Mouse (Mus musculus): ENCODE results near the gene B3gnt5. TPM values are rescaled to one million over a fixed set of nuclear protein-coding genes. Genes with fewer than 3 reads are reported as not detected.
A peak's percentile ranks its signal among the peaks of the same experiment; 100 is the strongest.
"Not testable (repeated sequence)": the region's sequence is repeated elsewhere in the genome, so short reads cannot be mapped to it uniquely, and the experiment has no call there.

Gene B3gnt5
- 0.19 TPM in 1 of 2 replicates, not detected in the other for polyA plus RNA-seq (2012; rRNA removed)

DNA sequence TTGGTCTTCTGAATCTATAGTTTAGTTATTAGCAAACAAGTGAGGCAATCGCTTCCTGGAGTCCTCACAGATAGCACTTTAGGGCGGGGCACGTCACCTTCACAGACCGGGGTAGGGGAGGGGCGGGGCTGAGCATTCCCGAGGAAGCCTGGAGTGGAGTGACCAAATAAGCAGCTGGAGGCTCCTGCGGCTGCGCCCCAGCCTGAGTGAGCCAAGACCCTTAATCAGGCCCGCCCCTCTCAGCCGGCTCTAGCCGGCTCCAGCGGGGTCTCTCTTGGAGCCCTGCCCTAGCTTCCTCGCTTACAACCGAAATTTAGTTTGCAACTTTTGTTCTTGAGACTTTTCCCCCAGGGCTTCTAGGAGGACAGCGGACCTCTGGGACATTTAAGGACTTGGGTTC, at the start of gene B3gnt5:
Gene B3gnt5, plus strand, starts transcription at position 135 of the 400 bp plus-strand sequence.
- Histone ChIP-seq H3K4me3 (ENCODE audit: control insufficient read depth, low read depth, low read length) (peak within 1 kb of the TSS; percentile 84), H3K27me3 (ENCODE audit: control insufficient read depth, insufficient read depth, low read length) (peaks cover 5% of the 10 kb centered on the region; the same call in 1 of the 2 replicates), H3K4me1 (ENCODE audit: control insufficient read depth, insufficient read depth, low read length) (peaks cover 9% of the 10 kb centered on the region), H3K27ac (ENCODE audit: control insufficient read depth, insufficient read depth, low read depth, low read length) (no peak within 1 kb of the TSS), H3K36me3 (ENCODE audit: control insufficient read depth, insufficient read depth, low read length) (no peaks in the 10 kb centered on the region)
- no peak for TF ChIP-seq CTCF (IDR thresholded peaks at IDR 0.05; ENCODE audit: control insufficient read depth, insufficient read depth, insufficient replicate concordance, low read depth, low read length)
- TF ChIP-seq POLR2A (IDR thresholded peaks at IDR 0.05; ENCODE audit: control insufficient read depth, low read depth, low read length): no peak

DNA sequence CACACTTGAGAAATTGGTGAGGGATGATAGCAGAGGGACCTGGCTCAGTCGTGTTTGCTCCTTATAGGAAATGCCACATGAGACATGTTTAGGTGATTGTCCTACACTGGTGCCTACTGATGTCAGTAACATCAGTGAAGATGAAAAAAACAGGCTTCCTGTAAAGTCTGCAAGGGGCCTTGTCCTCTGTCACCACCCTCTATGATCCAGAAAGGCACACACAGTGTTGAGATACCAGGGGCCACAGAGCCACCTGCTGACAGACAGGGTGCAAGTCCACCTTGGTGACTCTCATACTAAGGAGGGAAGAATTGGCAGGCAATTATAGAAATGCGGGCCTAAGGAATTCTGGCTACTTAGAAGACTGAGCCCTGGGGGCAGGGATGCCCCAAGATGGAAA, 39.0 kb upstream of the B3gnt5 start:
- H3K4me3 ChIP-seq (ENCODE audit: control insufficient read depth, low read depth, low read length): no peak overlapping the region
- TF ChIP-seq POLR2A (IDR thresholded peaks at IDR 0.05; ENCODE audit: control insufficient read depth, low read depth, low read length): no peak
- no peaks in the 10 kb centered on the region for H3K36me3 ChIP-seq (ENCODE audit: control insufficient read depth, insufficient read depth, low read length)
- H3K27me3 ChIP-seq (ENCODE audit: control insufficient read depth, insufficient read depth, low read length): no peaks in the 10 kb centered on the region
- H3K4me1 ChIP-seq (ENCODE audit: control insufficient read depth, insufficient read depth, low read length): no peaks in the 10 kb centered on the region
- no peak overlapping the region for H3K27ac ChIP-seq (ENCODE audit: control insufficient read depth, insufficient read depth, low read depth, low read length)

DNA sequence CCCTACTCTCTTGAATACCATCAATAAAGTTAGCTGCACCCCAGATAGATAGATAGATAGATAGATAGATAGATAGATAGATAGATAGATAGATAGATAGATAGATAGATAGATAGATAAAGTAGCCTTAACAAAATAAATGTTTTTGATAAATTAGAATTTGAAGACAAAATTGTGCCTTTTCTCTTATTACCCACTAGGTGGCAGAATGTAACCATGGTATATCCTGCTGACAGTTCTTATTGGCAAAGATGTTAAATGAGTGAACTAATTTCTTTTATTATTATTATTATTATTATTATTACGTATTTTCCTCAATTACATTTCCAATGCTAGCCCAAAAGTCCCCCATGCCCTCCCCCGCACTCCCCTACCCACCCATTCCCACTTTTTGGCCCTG, 35.9 kb upstream of the B3gnt5 start:
- not testable (repeated sequence) for H3K36me3 ChIP-seq (ENCODE audit: control insufficient read depth, insufficient read depth, low read length); H3K4me3 ChIP-seq (ENCODE audit: control insufficient read depth, low read depth, low read length); H3K27ac ChIP-seq (ENCODE audit: control insufficient read depth, insufficient read depth, low read depth, low read length); H3K4me1 ChIP-seq (ENCODE audit: control insufficient read depth, insufficient read depth, low read length); H3K27me3 ChIP-seq (ENCODE audit: control insufficient read depth, insufficient read depth, low read length)

DNA sequence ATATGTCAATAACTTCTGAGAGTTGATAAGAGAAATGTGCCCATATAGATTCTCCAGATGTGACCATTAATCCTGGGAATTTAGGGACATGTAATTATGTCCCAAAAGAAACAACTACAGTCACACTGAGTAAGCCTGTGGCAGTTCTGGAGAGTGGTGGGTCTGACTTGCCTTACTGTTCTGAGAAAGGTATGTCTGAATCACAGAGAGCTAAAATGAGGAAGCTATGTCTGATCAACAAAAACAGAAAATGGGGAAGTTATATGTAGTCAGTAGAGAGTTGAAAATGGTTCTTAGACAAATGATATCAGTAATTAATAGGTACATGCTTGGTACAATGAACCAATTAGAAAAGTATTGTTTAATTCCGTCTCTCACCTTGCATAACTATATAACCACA, 27.1 kb upstream of the B3gnt5 start:
- H3K27ac ChIP-seq (ENCODE audit: control insufficient read depth, insufficient read depth, low read depth, low read length): no peak overlapping the region
- no peak overlapping the region for H3K4me3 ChIP-seq (ENCODE audit: control insufficient read depth, low read depth, low read length)
- no peaks in the 10 kb centered on the region for H3K36me3 ChIP-seq (ENCODE audit: control insufficient read depth, insufficient read depth, low read length)
- TF ChIP-seq POLR2A (IDR thresholded peaks at IDR 0.05; ENCODE audit: control insufficient read depth, low read depth, low read length) (no peak), CTCF (IDR thresholded peaks at IDR 0.05; ENCODE audit: control insufficient read depth, insufficient read depth, insufficient replicate concordance, low read depth, low read length) (no peak)
- H3K27me3 ChIP-seq (ENCODE audit: control insufficient read depth, insufficient read depth, low read length): no peaks in the 10 kb centered on the region
- H3K4me1 ChIP-seq (ENCODE audit: control insufficient read depth, insufficient read depth, low read length): no peaks in the 10 kb centered on the region

DNA sequence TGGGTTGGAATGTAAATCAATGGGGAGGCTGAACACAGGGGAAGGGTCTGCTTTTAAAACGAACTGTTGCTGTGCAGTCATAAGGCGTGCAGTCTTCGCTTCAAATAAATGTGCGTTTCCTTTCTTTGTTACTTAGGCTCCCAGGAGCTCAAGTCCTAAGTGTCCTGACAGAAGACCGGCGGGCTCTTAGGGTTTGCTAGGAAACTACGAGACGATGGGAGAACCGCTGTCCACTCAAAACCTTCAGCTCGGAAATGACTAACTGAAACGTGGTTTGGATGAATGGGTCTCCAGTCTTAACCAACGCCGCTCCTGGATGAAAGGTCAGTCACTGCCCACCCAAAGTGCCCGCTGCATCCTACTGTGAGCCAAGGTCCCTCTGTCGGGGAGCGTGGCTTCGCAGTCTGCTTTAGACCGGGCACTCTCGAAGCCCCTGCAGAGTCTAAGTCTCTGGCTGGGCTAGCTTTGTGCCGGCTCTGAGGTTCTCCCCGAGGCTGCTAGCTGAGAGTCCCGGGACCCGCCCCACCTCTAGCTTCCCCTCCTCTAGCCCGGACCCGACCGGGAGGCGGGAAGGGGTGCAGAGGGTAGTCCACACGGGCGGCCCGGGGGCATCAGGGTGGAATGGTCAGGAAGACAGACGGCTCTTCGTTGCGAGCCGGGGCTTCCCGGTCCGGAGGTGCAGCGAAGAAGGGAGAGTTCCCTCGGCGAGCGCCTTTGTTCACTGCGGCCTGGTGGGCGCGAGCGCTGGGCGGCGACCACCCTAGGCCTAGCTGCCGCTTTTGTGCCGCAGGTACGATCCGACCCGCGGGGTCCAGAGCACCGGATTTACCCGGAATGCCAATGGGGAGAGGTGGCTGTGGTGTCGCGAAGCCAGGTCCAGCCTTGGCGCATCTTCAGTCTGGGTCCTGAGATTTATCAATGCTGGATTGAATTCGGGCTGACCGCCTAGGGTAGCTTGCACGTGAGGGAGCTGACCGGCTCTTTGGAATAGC, 793 bp downstream of the B3gnt5 start:
- no peaks in the 10 kb centered on the region for H3K36me3 ChIP-seq (ENCODE audit: control insufficient read depth, insufficient read depth, low read length)
- H3K4me3 ChIP-seq (ENCODE audit: control insufficient read depth, low read depth, low read length): peak overlapping the region; percentile 84
- no peak overlapping the region for H3K27ac ChIP-seq (ENCODE audit: control insufficient read depth, insufficient read depth, low read depth, low read length)
- H3K4me1 ChIP-seq (ENCODE audit: control insufficient read depth, insufficient read depth, low read length): peaks cover 9% of the 10 kb centered on the region
- TF ChIP-seq POLR2A (IDR thresholded peaks at IDR 0.05; ENCODE audit: control insufficient read depth, low read depth, low read length): no peak
- TF ChIP-seq CTCF (IDR thresholded peaks at IDR 0.05; ENCODE audit: control insufficient read depth, insufficient read depth, insufficient replicate concordance, low read depth, low read length): no peak
- H3K27me3 ChIP-seq (ENCODE audit: control insufficient read depth, insufficient read depth, low read length): peaks cover 5% of the 10 kb centered on the region; the same call in 1 of the 2 replicates

- TF ChIP-seq POLR2A (IDR thresholded peaks at IDR 0.05; ENCODE audit: control insufficient read depth, low read depth, low read length) (no peak), CTCF (IDR thresholded peaks at IDR 0.05; ENCODE audit: control insufficient read depth, insufficient read depth, insufficient replicate concordance, low read depth, low read length) (no peak)
- no peak overlapping the region for H3K27ac ChIP-seq (ENCODE audit: control insufficient read depth, insufficient read depth, low read depth, low read length)
Measured at GRCm38 (mm10) chr16:19761691-19762090, 1.7 kb downstream of the B3gnt5 start.

GRCm38 (mm10) chr16:19766107-19766506, 6.1 kb downstream of the B3gnt5 start:
- no peak for TF ChIP-seq CTCF (IDR thresholded peaks at IDR 0.05; ENCODE audit: control insufficient read depth, insufficient read depth, insufficient replicate concordance, low read depth, low read length)
- no peak for TF ChIP-seq POLR2A (IDR thresholded peaks at IDR 0.05; ENCODE audit: control insufficient read depth, low read depth, low read length)
- Histone ChIP-seq H3K27ac (ENCODE audit: control insufficient read depth, insufficient read depth, low read depth, low read length) (no peak overlapping the region), H3K27me3 (ENCODE audit: control insufficient read depth, insufficient read depth, low read length) (peaks cover under 1% of the 10 kb centered on the region; the same call in 1 of the 2 replicates), H3K4me3 (ENCODE audit: control insufficient read depth, low read depth, low read length) (no peak overlapping the region), H3K4me1 (ENCODE audit: control insufficient read depth, insufficient read depth, low read length) (peaks cover 2% of the 10 kb centered on the region), H3K36me3 (ENCODE audit: control insufficient read depth, insufficient read depth, low read length) (no peaks in the 10 kb centered on the region)

More at GRCm38 (mm10) chr16:19761691-19762090, 1.7 kb downstream of the B3gnt5 start:
- Histone ChIP-seq H3K4me1 (ENCODE audit: control insufficient read depth, insufficient read depth, low read length) (peaks cover 9% of the 10 kb centered on the region), H3K27me3 (ENCODE audit: control insufficient read depth, insufficient read depth, low read length) (peaks cover 5% of the 10 kb centered on the region; the same call in 1 of the 2 replicates), H3K36me3 (ENCODE audit: control insufficient read depth, insufficient read depth, low read length) (no peaks in the 10 kb centered on the region), H3K4me3 (ENCODE audit: control insufficient read depth, low read depth, low read length) (no peak overlapping the region)
